Mouse (Mus musculus) kidney, embryonic 14.5 days (tissue): ENCODE data around the gene Arl6ip5. TPM values are rescaled to one million over a fixed set of nuclear protein-coding genes. Genes with fewer than 3 reads are reported as not detected.

Source experiments
- ATAC-seq: fragments of 200-750 bp; cut with Nextera tagmentation; 2 replicates; pipeline ENCODE4 v1.8.0; 2017; ENCODE audit warnings: moderate number of reproducible peaks, mild to moderate bottlenecking, moderate TSS enrichment, moderate library complexity; ENCODE audit not compliant: low FRiP score, low TSS enrichment
- H3K27ac ChIP-seq: fragments of 300-500 bp; sonication (generic); 2 replicates; pipeline ENCODE4 v1.5.1; 2014; ENCODE audit warnings: low read depth, mild to moderate bottlenecking, low read length, moderate library complexity, mixed read lengths
- H3K27me3 ChIP-seq: fragments of 300-500 bp; sonication (generic); 2 replicates; pipeline ENCODE4 v1.6.1; 2014; ENCODE audit warnings: mild to moderate bottlenecking, low read length; ENCODE audit not compliant: control insufficient read depth, insufficient read depth
- H3K36me3 ChIP-seq: fragments of 300-500 bp; sonication (generic); 2 replicates; pipeline ENCODE4 v1.6.1; 2014; ENCODE audit warnings: low read length, mixed read lengths; ENCODE audit not compliant: control insufficient read depth, insufficient read depth
- H3K4me1 ChIP-seq: fragments of 300-500 bp; sonication (generic); 2 replicates; pipeline ENCODE4 v1.6.1; 2014; ENCODE audit warnings: low read length, mixed read lengths; ENCODE audit not compliant: control insufficient read depth, insufficient read depth
- H3K4me2 ChIP-seq: fragments of 300-500 bp; sonication (generic); replicated peaks from 2 replicates; pipeline ENCODE4 v1.6.1; 2014; ENCODE audit warnings: low read depth, mild to moderate bottlenecking, low read length
- H3K4me3 ChIP-seq: fragments of 300-500 bp; sonication (generic); 2 replicates; pipeline ENCODE4 v1.5.1; 2014; ENCODE audit warnings: mild to moderate bottlenecking, low read length
- H3K9ac ChIP-seq: fragments of 300-500 bp; sonication (generic); 2 replicates; pipeline ENCODE4 v1.6.1; 2014; ENCODE audit warnings: low read depth, mild to moderate bottlenecking, low read length, moderate library complexity
- H3K9me3 ChIP-seq: fragments of 300-500 bp; sonication (generic); 2 replicates; pipeline ENCODE4 v1.6.1; 2016; ENCODE audit warnings: low read length; ENCODE audit not compliant: control insufficient read depth
- WGBS: fragments of 180-500 bp; shearing (Covaris S2); extraction: QIAGEN DNeasy Blood & Tissue Kit; methylation state at CpG from one replicate; pipeline ENCODE4 v1.1.7; 2014; 5-methylcytosine and 5-hydroxymethylcytosine counted together
- polyA plus RNA-seq: library from polyadenylated mRNA; unstranded; fragments of >200 nt; fragmentation: Nextera tagmentation; extraction: Ambion mirVana; gene quantifications from 2 replicates; pipeline ENCODE4 v1.2.1, GENCODE M21; 2014

The Arl6ip5 gene
- polyA plus RNA-seq, 1 experiment from 2014 or later: 25.9 TPM

DNA sequence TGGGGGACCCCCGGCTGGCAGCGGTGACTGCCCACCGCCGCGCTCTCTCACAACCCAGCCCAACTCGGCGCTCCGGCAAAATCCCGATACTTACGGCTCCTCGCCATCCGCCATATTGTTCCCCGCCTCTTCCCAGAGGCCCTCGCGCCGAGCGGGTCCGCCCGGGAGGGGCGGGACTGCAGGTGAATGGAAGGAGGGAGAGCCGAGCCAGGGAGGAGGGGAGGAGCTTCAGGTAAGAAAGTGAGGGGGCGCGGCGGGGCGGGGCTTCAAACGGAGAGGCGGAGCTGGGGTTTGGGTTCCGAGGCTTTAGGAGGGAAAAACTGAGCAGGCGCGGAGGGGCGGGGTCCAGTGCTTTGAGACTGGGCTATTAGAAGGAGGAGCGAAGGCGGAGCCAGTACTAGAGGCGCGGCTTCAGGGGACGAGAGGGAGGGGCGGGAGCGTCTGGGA lies 5.0 kb upstream of the Arl6ip5 start, which contains the start of gene Uba3:
Gene Uba3 (minus strand): TSS at position 209 of the 447 bp plus-strand sequence.
- H3K27me3 ChIP-seq: no peaks in the 10 kb centered on the region
- H3K27ac ChIP-seq: peak within 1 kb of the TSS; percentile 83
- peak within 1 kb of the TSS; percentile 96 for H3K4me3 ChIP-seq
- peaks cover 9% of the 10 kb centered on the region; the same call in 1 of the 2 replicates for H3K4me1 ChIP-seq
- ATAC-seq: peak; percentile 98
- H3K4me2 ChIP-seq: peak within 1 kb of the TSS; percentile 64
- no peaks in the 10 kb centered on the region for H3K9me3 ChIP-seq
- under 1% methylated on average over 38 of the region's 38 CpGs for WGBS
- H3K36me3 ChIP-seq: peaks cover 6% of the 10 kb centered on the region; the same call in 1 of the 2 replicates
- peak within 1 kb of the TSS; percentile 96 for H3K9ac ChIP-seq

DNA sequence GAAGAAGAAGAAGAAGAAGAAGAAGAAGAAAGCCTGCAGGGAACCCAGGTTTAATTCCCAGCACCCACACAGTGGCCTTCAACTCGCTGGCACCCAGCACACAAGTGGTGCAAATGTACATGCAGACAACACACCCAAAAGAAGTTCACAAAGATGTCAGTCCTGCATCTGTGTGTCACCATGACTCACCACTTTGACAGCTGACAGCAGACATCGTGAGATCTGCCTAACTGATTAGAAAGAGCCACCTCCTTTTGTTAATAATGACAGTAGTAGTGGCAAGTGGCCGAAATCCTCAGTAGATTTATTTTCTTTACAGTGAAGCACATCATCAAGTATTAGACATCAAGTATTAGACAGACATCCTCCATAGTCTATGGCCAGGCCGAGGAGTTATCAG lies 3.4 kb upstream of the Arl6ip5 start:
- ATAC-seq: no peak
- Histone ChIP-seq H3K36me3 (no peaks in the 10 kb centered on the region; the same call in 1 of the 2 replicates), H3K9me3 (no peaks in the 10 kb centered on the region), H3K9ac (no peak overlapping the region), H3K4me3 (no peak overlapping the region), H3K4me1 (peaks cover 12% of the 10 kb centered on the region), H3K27ac (no peak overlapping the region), H3K4me2 (no peak overlapping the region), H3K27me3 (no peaks in the 10 kb centered on the region)
- 80% methylated on average over 4 of the region's 4 CpGs for WGBS

- no peak for ATAC-seq
These were observed 2.1 kb upstream of the Arl6ip5 start for GRCm38 (mm10) chr6:97208406-97208805.

GRCm38 (mm10) chr6:97209201-97209600 lies 1.3 kb upstream of the Arl6ip5 start:
- 58% methylated on average over 3 of the region's 3 CpGs for WGBS
- H3K9me3 ChIP-seq: no peaks in the 10 kb centered on the region
- H3K4me1 ChIP-seq: peaks cover 8% of the 10 kb centered on the region
- H3K9ac ChIP-seq: no peak overlapping the region
- ATAC-seq: no peak
- no peaks in the 10 kb centered on the region for H3K36me3 ChIP-seq
- no peak overlapping the region for H3K4me3 ChIP-seq
- no peaks in the 10 kb centered on the region for H3K27me3 ChIP-seq
- no peak overlapping the region for H3K4me2 ChIP-seq
- no peak overlapping the region for H3K27ac ChIP-seq

More at GRCm38 (mm10) chr6:97208406-97208805, 2.1 kb upstream of the Arl6ip5 start:
- Histone ChIP-seq H3K4me2 (no peak overlapping the region), H3K4me3 (no peak overlapping the region), H3K36me3 (no peaks in the 10 kb centered on the region), H3K27me3 (no peaks in the 10 kb centered on the region), H3K9ac (no peak overlapping the region), H3K4me1 (peaks cover 12% of the 10 kb centered on the region), H3K9me3 (no peaks in the 10 kb centered on the region), H3K27ac (no peak overlapping the region)
- 36% methylated on average over 3 of the region's 3 CpGs for WGBS

DNA sequence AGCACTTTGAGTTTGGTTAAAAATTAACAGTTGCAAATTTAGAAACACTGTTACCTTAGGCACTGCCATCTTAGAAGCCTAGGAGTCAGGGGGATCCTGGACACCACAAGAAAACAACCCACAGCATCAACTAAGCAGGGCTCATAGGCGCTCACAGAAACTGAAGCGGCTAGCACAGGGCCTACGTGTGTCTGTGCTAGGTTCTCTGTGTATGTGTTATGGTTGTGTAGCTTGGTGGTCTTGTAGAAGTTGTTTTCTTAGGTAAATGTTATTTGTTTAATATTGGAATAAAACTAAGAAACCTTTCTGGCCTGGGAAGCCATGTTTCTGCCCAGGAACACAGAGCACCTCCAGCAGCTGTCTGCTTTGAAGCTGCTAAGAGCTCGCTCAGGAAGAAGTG lies 738 bp upstream of the Arl6ip5 start:
- Histone ChIP-seq H3K27me3 (no peaks in the 10 kb centered on the region), H3K4me3 (no peak overlapping the region), H3K4me2 (no peak overlapping the region), H3K9ac (no peak overlapping the region), H3K9me3 (no peaks in the 10 kb centered on the region), H3K27ac (no peak overlapping the region), H3K36me3 (no peaks in the 10 kb centered on the region), H3K4me1 (peaks cover 4% of the 10 kb centered on the region; the same call in 1 of the 2 replicates)
- ATAC-seq: no peak
- WGBS: 80% methylated on average over 4 of the region's 4 CpGs

- Histone ChIP-seq H3K4me1 (peaks cover 4% of the 10 kb centered on the region; the same call in 1 of the 2 replicates), H3K27ac (no peak overlapping the region; the same call in 1 of the 2 replicates), H3K36me3 (no peaks in the 10 kb centered on the region), H3K4me3 (peak overlapping the region; percentile 59), H3K27me3 (no peaks in the 10 kb centered on the region), H3K9ac (peak overlapping the region; percentile 67), H3K4me2 (peak overlapping the region; percentile 76), H3K9me3 (no peaks in the 10 kb centered on the region)
- ATAC-seq: peak; percentile 61
- WGBS: 1% methylated on average over 22 of the region's 22 CpGs
These were observed 593 bp downstream of the Arl6ip5 start for GRCm38 (mm10) chr6:97210962-97211601.

DNA sequence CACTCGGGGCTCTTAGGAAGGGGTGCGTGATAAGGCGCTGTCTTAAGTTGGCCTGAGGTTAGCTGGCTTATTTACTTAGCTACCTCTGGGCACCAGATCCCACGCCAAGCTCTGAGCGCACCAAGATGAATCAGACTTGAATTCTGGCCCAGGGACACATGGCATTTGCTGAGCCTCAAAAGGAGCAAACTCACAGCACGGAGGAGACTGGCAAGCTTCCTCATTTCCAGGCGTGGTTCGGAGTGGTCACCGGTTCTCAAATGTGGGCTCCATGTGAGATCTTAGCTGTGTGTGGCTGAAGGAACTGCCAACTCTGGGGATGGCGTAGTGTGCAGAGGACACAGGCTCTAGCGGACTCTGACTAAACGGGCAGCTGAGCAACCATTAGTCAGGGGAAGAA lies 1.5 kb downstream of the Arl6ip5 start:
- Histone ChIP-seq H3K4me1 (peaks cover 4% of the 10 kb centered on the region; the same call in 1 of the 2 replicates), H3K27me3 (no peaks in the 10 kb centered on the region), H3K9ac (no peak overlapping the region), H3K4me3 (peak overlapping the region; percentile 59), H3K9me3 (no peaks in the 10 kb centered on the region), H3K4me2 (peak overlapping the region; percentile 76), H3K27ac (no peak overlapping the region), H3K36me3 (no peaks in the 10 kb centered on the region)
- ATAC-seq: no peak
- WGBS: 81% methylated on average over 12 of the region's 12 CpGs

- H3K4me1 ChIP-seq: peaks cover 4% of the 10 kb centered on the region; the same call in 1 of the 2 replicates
- WGBS: 82% methylated on average over 4 of the region's 4 CpGs
- no peak for ATAC-seq
These were observed 5.8 kb downstream of the Arl6ip5 start for GRCm38 (mm10) chr6:97216154-97216821.

GRCm38 (mm10) chr6:97220672-97221071 lies 10.2 kb downstream of the Arl6ip5 start:
- no peaks in the 10 kb centered on the region for H3K36me3 ChIP-seq
- no peak overlapping the region for H3K4me2 ChIP-seq
- WGBS: 68% methylated on average over 2 of the region's 5 CpGs
- H3K27ac ChIP-seq: no peak overlapping the region
- H3K27me3 ChIP-seq: no peaks in the 10 kb centered on the region
- H3K4me3 ChIP-seq: no peak overlapping the region
- H3K4me1 ChIP-seq: no peaks in the 10 kb centered on the region
- no peak overlapping the region for H3K9ac ChIP-seq
- H3K9me3 ChIP-seq: no peaks in the 10 kb centered on the region
- ATAC-seq: no peak

More at GRCm38 (mm10) chr6:97216154-97216821, 5.8 kb downstream of the Arl6ip5 start:
- H3K9ac ChIP-seq: no peak overlapping the region
- H3K27me3 ChIP-seq: no peaks in the 10 kb centered on the region
- no peaks in the 10 kb centered on the region for H3K36me3 ChIP-seq
- H3K9me3 ChIP-seq: no peaks in the 10 kb centered on the region
- H3K4me2 ChIP-seq: no peak overlapping the region
- H3K27ac ChIP-seq: no peak overlapping the region
- H3K4me3 ChIP-seq: no peak overlapping the region
